Mouse (Mus musculus) cerebellum, adult 8-10 months (tissue): ENCODE results near the gene Olfr780.
"Not testable (repeated sequence)": the region's sequence is repeated elsewhere in the genome, so short reads cannot be mapped to it uniquely, and the experiment has no call there.

Experiments used
- DNase-seq: peaks from one replicate; pipeline ENCODE4 v3.0.0; 2022

Gene Olfr780

GRCm38 (mm10) chr10:129317817-129318216, at the start of gene Olfr780:
Gene Olfr780, plus strand, starts transcription at chr10:129318117.
- no peak for DNase-seq

- no peak for DNase-seq
These were observed 46.8 kb upstream of the Olfr780 start, which contains the start of gene Olfr777 for GRCm38 (mm10) chr10:129271081-129271535. Gene Olfr777, minus strand, starts transcription at chr10:129271485.

- DNase-seq: not testable (repeated sequence)
These were observed 4.9 kb upstream of the Olfr780 start for GRCm38 (mm10) chr10:129312973-129313372.

- not testable (repeated sequence) for DNase-seq
These were observed 4.4 kb upstream of the Olfr780 start for GRCm38 (mm10) chr10:129313521-129313920.

GRCm38 (mm10) chr10:129328554-129328953, 10.6 kb downstream of the Olfr780 start, which contains the start of gene Olfr781:
Gene Olfr781, plus strand, starts transcription at chr10:129328854.
- DNase-seq: no peak

GRCm38 (mm10) chr10:129348550-129348949, 30.6 kb downstream of the Olfr780 start, which contains the start of gene Olfr782:
Gene Olfr782, plus strand, starts transcription at chr10:129348850.
- no peak for DNase-seq

GRCm38 (mm10) chr10:129352475-129352874, 34.6 kb downstream of the Olfr780 start:
- DNase-seq: not testable (repeated sequence)

GRCm38 (mm10) chr10:129356496-129356895, 38.6 kb downstream of the Olfr780 start:
- DNase-seq: not testable (repeated sequence)

- DNase-seq: no peak
These were observed 39.4 kb downstream of the Olfr780 start for GRCm38 (mm10) chr10:129357307-129357706.
